Mouse (Mus musculus): ENCODE results near the gene Bace2.

- TF ChIP-seq CTCF (conservative IDR thresholded peaks at IDR 0.05 in 1 of 2, IDR thresholded peaks at IDR 0.05 in 1 of 2; ENCODE audit: low read depth in 2 of 2, low read length in 2 of 2) (no peak), ETS1 (conservative IDR thresholded peaks at IDR 0.05; ENCODE audit: low read depth, low read length) (no peak), NRF1 (IDR thresholded peaks at IDR 0.05; ENCODE audit: low read depth, low read length) (no peak), POLR2AphosphoS2 (IDR thresholded peaks at IDR 0.05; ENCODE audit: low read depth, low read length) (no peak), ELF1 (IDR thresholded peaks at IDR 0.05; ENCODE audit: low read depth, low read length) (no peak), EP300 (IDR thresholded peaks at IDR 0.05; ENCODE audit: low read length) (no peak), JUN (IDR thresholded peaks at IDR 0.05; ENCODE audit: insufficient read depth, low read depth, low read length) (no peak), JUND (conservative IDR thresholded peaks at IDR 0.05; ENCODE audit: low read depth, low read length) (no peak), SIN3A (IDR thresholded peaks at IDR 0.05; ENCODE audit: low read length) (no peak), ZC3H11A (IDR thresholded peaks at IDR 0.05; ENCODE audit: low read depth, low read length) (no peak), MEF2A (IDR thresholded peaks at IDR 0.05; ENCODE audit: borderline replicate concordance, low read depth, low read length) (no peak), MYC (IDR thresholded peaks at IDR 0.05; ENCODE audit: low read depth, low read length) (no peak)
These were observed 46.6 kb upstream of the Bace2 start for GRCm38 (mm10) chr16:97309796-97310569.

All from CH12.LX (cell line).